Mouse (Mus musculus): Measurements from ENCODE around the gene Pon1. TPM values are rescaled to one million over a fixed set of nuclear protein-coding genes. Genes with fewer than 3 reads are reported as not detected.
"Not testable (repeated sequence)": the region's sequence is repeated elsewhere in the genome, so short reads cannot be mapped to it uniquely, and the experiment has no call there.

The Pon1 gene
- 0.23 TPM in 1 of 2 replicates, not detected in the other for polyA plus RNA-seq (2015; fragmentation: Nextera tagmentation; extraction: Ambion mirVana)

- no peak within 1 kb of the TSS for H3K4me3 ChIP-seq
- 33% methylated on average over 5 of the region's 5 CpGs for WGBS
- no peak; the same call in 1 of the 2 replicates for ATAC-seq
- H3K27ac ChIP-seq: no peak within 1 kb of the TSS
- H3K36me3 ChIP-seq (ENCODE audit: poor library complexity, severe bottlenecking): no peaks in the 10 kb centered on the region
- H3K4me1 ChIP-seq: no peaks in the 10 kb centered on the region
- no peak within 1 kb of the TSS for H3K9ac ChIP-seq
- no peaks in the 10 kb centered on the region for H3K27me3 ChIP-seq
- H3K9me3 ChIP-seq (replicated peaks): no peaks in the 10 kb centered on the region
- no peak within 1 kb of the TSS for H3K4me2 ChIP-seq
These were observed at the start of gene Pon1 for GRCm38 (mm10) chr6:5193693-5194092. TSS of gene Pon1 (minus strand) at chr6:5193946.

DNA sequence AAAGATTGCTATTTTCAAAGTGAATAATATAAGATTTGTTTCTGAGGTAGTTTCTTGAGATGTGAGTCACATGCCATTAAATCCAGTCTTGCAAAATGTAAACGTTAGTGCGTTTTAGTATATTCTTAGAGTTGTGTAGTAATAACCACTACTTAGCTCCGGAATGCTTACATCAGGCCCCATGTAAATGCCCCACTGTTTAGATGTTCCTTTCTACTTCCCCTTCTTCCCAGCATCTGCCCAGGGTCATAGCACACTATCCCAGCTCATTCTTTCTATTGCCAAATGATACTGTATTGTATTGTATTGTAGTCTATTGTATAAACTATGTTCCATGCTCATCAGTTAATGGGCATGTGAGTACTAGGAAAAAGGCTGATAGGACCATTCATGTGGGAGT, 45.1 kb upstream of the Pon1 start:
- Histone ChIP-seq H3K4me1 (no peaks in the 10 kb centered on the region), H3K9ac (no peak overlapping the region), H3K27me3 (no peaks in the 10 kb centered on the region), H3K27ac (no peak overlapping the region), H3K36me3 (ENCODE audit: poor library complexity, severe bottlenecking) (no peaks in the 10 kb centered on the region), H3K4me2 (no peak overlapping the region), H3K4me3 (no peak overlapping the region), H3K9me3 (replicated peaks) (no peaks in the 10 kb centered on the region)
- no peak for ATAC-seq
- WGBS: 98% methylated on average over 3 of the region's 3 CpGs

- no peak for ATAC-seq
These were observed 43.8 kb upstream of the Pon1 start for GRCm38 (mm10) chr6:5237510-5237909.

DNA sequence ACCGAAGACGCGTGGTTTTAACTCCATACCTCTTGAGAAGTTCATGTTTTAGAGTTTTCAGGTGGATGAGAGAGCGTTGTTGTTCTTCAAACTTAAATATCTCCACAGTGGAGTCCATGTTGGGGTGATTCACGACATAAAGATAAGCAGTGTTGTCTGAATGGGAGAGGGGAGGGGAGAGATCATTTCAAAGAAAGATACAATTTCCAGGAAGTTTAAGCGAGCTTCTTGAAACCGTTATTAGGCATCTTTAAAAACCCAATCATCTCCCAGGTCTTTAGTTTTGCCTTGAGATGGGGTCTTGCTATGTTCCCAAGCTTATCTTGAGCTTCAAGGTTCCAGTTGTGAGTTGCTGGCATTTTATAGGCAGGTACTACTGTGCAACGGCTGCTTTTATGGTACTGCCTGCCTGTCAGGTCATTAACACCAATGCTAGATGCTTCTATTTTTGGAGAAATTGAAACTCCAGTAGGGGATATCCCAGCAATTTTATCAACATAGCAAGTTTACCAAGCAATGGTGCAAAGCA, 43.2 kb upstream of the Pon1 start:
- Histone ChIP-seq H3K36me3 (ENCODE audit: poor library complexity, severe bottlenecking) (no peaks in the 10 kb centered on the region), H3K27me3 (no peaks in the 10 kb centered on the region), H3K4me2 (no peak overlapping the region), H3K4me3 (no peak overlapping the region), H3K4me1 (no peaks in the 10 kb centered on the region), H3K27ac (no peak overlapping the region), H3K9ac (no peak overlapping the region), H3K9me3 (replicated peaks) (no peaks in the 10 kb centered on the region)
- ATAC-seq: no peak
- 66% methylated on average over 8 of the region's 8 CpGs for whole genome bisulfite sequencing

More at GRCm38 (mm10) chr6:5237510-5237909, 43.8 kb upstream of the Pon1 start:
- 92% methylated on average over 4 of the region's 4 CpGs for WGBS
- Histone ChIP-seq H3K4me3 (no peak overlapping the region), H3K27me3 (no peaks in the 10 kb centered on the region), H3K4me1 (no peaks in the 10 kb centered on the region), H3K36me3 (ENCODE audit: poor library complexity, severe bottlenecking) (no peaks in the 10 kb centered on the region), H3K9ac (no peak overlapping the region), H3K9me3 (replicated peaks) (no peaks in the 10 kb centered on the region), H3K4me2 (no peak overlapping the region), H3K27ac (no peak overlapping the region)

- no peak overlapping the region for H3K27ac ChIP-seq
- no peaks in the 10 kb centered on the region for H3K9me3 ChIP-seq (replicated peaks)
- ATAC-seq: no peak
- H3K4me2 ChIP-seq: no peak overlapping the region
- no peak overlapping the region for H3K4me3 ChIP-seq
- H3K9ac ChIP-seq: no peak overlapping the region
- no peaks in the 10 kb centered on the region for H3K27me3 ChIP-seq
- H3K4me1 ChIP-seq: no peaks in the 10 kb centered on the region
- no peaks in the 10 kb centered on the region for H3K36me3 ChIP-seq (ENCODE audit: poor library complexity, severe bottlenecking)
- 77% methylated on average over 3 of the region's 3 CpGs for WGBS
These were observed 40.8 kb upstream of the Pon1 start for GRCm38 (mm10) chr6:5234563-5234962.

- 89% methylated on average over 1 of the region's 1 CpGs for WGBS
- no peak overlapping the region for H3K4me3 ChIP-seq
These were observed 40.1 kb upstream of the Pon1 start for GRCm38 (mm10) chr6:5233812-5234211.

GRCm38 (mm10) chr6:5232022-5232421, 38.3 kb upstream of the Pon1 start:
- H3K9me3 ChIP-seq (replicated peaks): no peaks in the 10 kb centered on the region
- no peaks in the 10 kb centered on the region for H3K36me3 ChIP-seq (ENCODE audit: poor library complexity, severe bottlenecking)
- no peak for ATAC-seq
- 91% methylated on average over 4 of the region's 4 CpGs for WGBS
- H3K9ac ChIP-seq: no peak overlapping the region
- no peak overlapping the region for H3K27ac ChIP-seq
- no peaks in the 10 kb centered on the region for H3K27me3 ChIP-seq
- H3K4me1 ChIP-seq: no peaks in the 10 kb centered on the region
- H3K4me2 ChIP-seq: no peak overlapping the region
- H3K4me3 ChIP-seq: no peak overlapping the region

More at GRCm38 (mm10) chr6:5233812-5234211, 40.1 kb upstream of the Pon1 start:
- no peak for ATAC-seq
- Histone ChIP-seq H3K4me2 (no peak overlapping the region), H3K27me3 (no peaks in the 10 kb centered on the region), H3K4me1 (no peaks in the 10 kb centered on the region), H3K36me3 (ENCODE audit: poor library complexity, severe bottlenecking) (no peaks in the 10 kb centered on the region), H3K9me3 (replicated peaks) (no peaks in the 10 kb centered on the region), H3K9ac (no peak overlapping the region), H3K27ac (no peak overlapping the region)

- H3K4me3 ChIP-seq: no peak overlapping the region
- H3K4me1 ChIP-seq: no peaks in the 10 kb centered on the region
- no peaks in the 10 kb centered on the region for H3K27me3 ChIP-seq
- ATAC-seq: no peak
- H3K4me2 ChIP-seq: no peak overlapping the region
- no peaks in the 10 kb centered on the region for H3K36me3 ChIP-seq (ENCODE audit: poor library complexity, severe bottlenecking)
- H3K9ac ChIP-seq: no peak overlapping the region
- no peaks in the 10 kb centered on the region for H3K9me3 ChIP-seq (replicated peaks)
- 93% methylated on average over 5 of the region's 5 CpGs for WGBS
- no peak overlapping the region for H3K27ac ChIP-seq
These were observed 36.5 kb upstream of the Pon1 start for GRCm38 (mm10) chr6:5230261-5230660.

DNA sequence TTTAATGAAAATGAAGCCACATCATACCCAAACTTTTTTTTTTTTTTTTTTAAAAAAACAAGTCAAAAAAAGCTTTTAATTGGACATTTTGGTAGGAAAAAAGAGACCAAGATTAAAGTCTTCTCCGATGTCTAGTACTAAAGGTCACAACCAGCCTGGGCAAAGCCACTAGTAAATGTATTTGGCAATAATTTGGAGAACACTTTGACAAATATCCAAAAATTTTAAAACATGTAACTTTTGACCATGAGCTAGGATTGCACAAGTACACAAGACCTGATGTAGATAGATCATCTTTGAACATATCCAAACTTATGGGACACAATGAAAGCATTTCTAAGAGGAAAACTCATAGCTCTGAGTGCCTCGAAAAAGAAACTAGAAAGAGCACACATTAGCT, 29.8 kb upstream of the Pon1 start:
- H3K9me3 ChIP-seq (replicated peaks); H3K36me3 ChIP-seq (ENCODE audit: poor library complexity, severe bottlenecking); H3K9ac ChIP-seq; ATAC-seq; H3K27me3 ChIP-seq; H3K27ac ChIP-seq; H3K4me2 ChIP-seq; H3K4me1 ChIP-seq; H3K4me3 ChIP-seq: not testable (repeated sequence)
- 77% methylated on average over 2 of the region's 2 CpGs for WGBS

DNA sequence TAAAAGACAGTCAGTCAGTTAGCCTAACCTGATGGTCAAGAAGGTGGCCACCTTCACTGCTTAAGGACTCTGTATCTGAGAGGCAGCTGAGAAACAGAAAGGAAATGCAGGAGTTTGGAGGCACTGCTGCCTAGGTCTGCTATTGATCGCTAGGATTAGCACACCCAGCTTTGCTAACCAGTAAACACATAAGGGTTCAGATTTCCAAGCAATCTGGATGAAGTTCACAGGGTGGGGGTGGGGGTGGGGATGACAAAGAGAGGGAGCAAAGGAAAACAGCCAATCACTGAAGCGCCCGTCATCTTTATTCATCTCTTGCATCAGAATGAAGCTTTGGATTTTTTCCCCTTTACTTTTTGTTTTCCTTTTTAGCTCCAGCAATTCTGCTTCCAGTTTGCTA, 28.3 kb upstream of the Pon1 start:
- no peaks in the 10 kb centered on the region for H3K27me3 ChIP-seq
- no peaks in the 10 kb centered on the region for H3K36me3 ChIP-seq (ENCODE audit: poor library complexity, severe bottlenecking)
- WGBS: 77% methylated on average over 3 of the region's 3 CpGs
- no peak overlapping the region for H3K4me3 ChIP-seq
- no peaks in the 10 kb centered on the region for H3K9me3 ChIP-seq (replicated peaks)
- no peaks in the 10 kb centered on the region for H3K4me1 ChIP-seq
- H3K27ac ChIP-seq: no peak overlapping the region
- no peak for ATAC-seq
- no peak overlapping the region for H3K9ac ChIP-seq
- no peak overlapping the region for H3K4me2 ChIP-seq

- Histone ChIP-seq H3K4me1 (no peaks in the 10 kb centered on the region), H3K27ac (no peak overlapping the region), H3K9ac (no peak overlapping the region), H3K27me3 (no peaks in the 10 kb centered on the region), H3K4me3 (no peak overlapping the region), H3K4me2 (no peak overlapping the region), H3K9me3 (replicated peaks) (no peaks in the 10 kb centered on the region), H3K36me3 (ENCODE audit: poor library complexity, severe bottlenecking) (no peaks in the 10 kb centered on the region)
- WGBS: 94% methylated on average over 4 of the region's 4 CpGs
- ATAC-seq: no peak
These were observed 24.4 kb upstream of the Pon1 start for GRCm38 (mm10) chr6:5218190-5218589.

- no peak for ATAC-seq
- 89% methylated on average over 2 of the region's 2 CpGs for WGBS
These were observed 14.1 kb upstream of the Pon1 start for GRCm38 (mm10) chr6:5207817-5208216.

GRCm38 (mm10) chr6:5199916-5200315, 6.2 kb upstream of the Pon1 start:
- Histone ChIP-seq H3K4me2 (no peak overlapping the region), H3K27me3 (no peaks in the 10 kb centered on the region), H3K9ac (no peak overlapping the region), H3K4me1 (no peaks in the 10 kb centered on the region), H3K9me3 (replicated peaks) (no peaks in the 10 kb centered on the region), H3K36me3 (ENCODE audit: poor library complexity, severe bottlenecking) (no peaks in the 10 kb centered on the region), H3K27ac (no peak overlapping the region), H3K4me3 (no peak overlapping the region)
- no peak for ATAC-seq
- WGBS: 78% methylated on average over 3 of the region's 3 CpGs

More at GRCm38 (mm10) chr6:5207817-5208216, 14.1 kb upstream of the Pon1 start:
- no peak overlapping the region for H3K4me2 ChIP-seq
- H3K9me3 ChIP-seq (replicated peaks): no peaks in the 10 kb centered on the region
- no peak overlapping the region for H3K4me3 ChIP-seq
- H3K4me1 ChIP-seq: no peaks in the 10 kb centered on the region
- H3K9ac ChIP-seq: no peak overlapping the region
- no peaks in the 10 kb centered on the region for H3K36me3 ChIP-seq (ENCODE audit: poor library complexity, severe bottlenecking)
- H3K27me3 ChIP-seq: no peaks in the 10 kb centered on the region
- H3K27ac ChIP-seq: no peak overlapping the region
